Comparison of ENCODE assay signal across 23 mouse cellular contexts in genomic region chr5:33715182-33715581, GRCm38 (mm10). TPM values are rescaled to one million over a fixed set of nuclear protein-coding genes. Genes with fewer than 3 reads are reported as not detected.
DNase-seq lines count a peak whose midpoint lies in the region; ATAC-seq lines count a peak whose summit lies in the region.
"Had no signal": no experiment of that assay in that cellular context is flagged by ENCODE, and none has a peak within 500 bp of the region (broad histone marks: within the 10 kb centered on the region; RNA-seq: fewer than 3 reads in every experiment).

No protein-coding gene starts in this region.

- H3K9me3 ChIP-seq in hindbrain, embryonic 10.5 days = no peaks in the 10 kb centered on the region
- no peaks in the 10 kb centered on the region for H3K9me3 ChIP-seq in hindbrain, embryonic 11.5 days (ENCODE audit: control insufficient read depth, low read length)
- no peaks in the 10 kb centered on the region for H3K9me3 ChIP-seq in midbrain, embryonic 11.5 days (ENCODE audit: control insufficient read depth, low read length)
- no peaks in the 10 kb centered on the region for H3K9me3 ChIP-seq in midbrain, embryonic 14.5 days (ENCODE audit: control insufficient read depth, low read length)
- H3K9me3 ChIP-seq: forebrain, embryonic 15.5 days; G1E had no signal

- no peaks in the 10 kb centered on the region for H3K36me3 ChIP-seq in hindbrain, embryonic 10.5 days
- no peaks in the 10 kb centered on the region for H3K36me3 ChIP-seq in hindbrain, embryonic 11.5 days (ENCODE audit: control insufficient read depth, insufficient read depth, low read length)
- H3K36me3 ChIP-seq in midbrain, embryonic 11.5 days (ENCODE audit: control insufficient read depth, insufficient read depth, low read length) = no peaks in the 10 kb centered on the region
- H3K36me3 ChIP-seq in midbrain, embryonic 14.5 days (ENCODE audit: control insufficient read depth, insufficient read depth, low read length) = no peaks in the 10 kb centered on the region
- H3K36me3 ChIP-seq: forebrain, embryonic 15.5 days; G1E had no signal

- H3K4me2 ChIP-seq in hindbrain, embryonic 11.5 days (replicated peaks; ENCODE audit: low read depth, low read length) = no peak overlapping the region
- no peak overlapping the region for H3K4me2 ChIP-seq in midbrain, embryonic 11.5 days
- H3K4me2 ChIP-seq in midbrain, embryonic 14.5 days (ENCODE audit: low read length) = no peak overlapping the region
- H3K4me2 ChIP-seq: forebrain, embryonic 15.5 days; heart, embryonic 11.5 days; hindbrain, embryonic 14.5 days had no signal

- DNase-seq in embryo, embryonic 10.5 days (ENCODE audit: low spot score) = peak; percentile 58
- DNase-seq in embryo, embryonic 11 days = no peak
- DNase-seq in hindbrain, embryonic 10.5 days (ENCODE audit: low spot score) = peak; percentile 69
- no peak for DNase-seq in hindbrain, embryonic 11.5 days (ENCODE audit: low spot score)
- no peak for DNase-seq in midbrain, embryonic 11.5 days (ENCODE audit: low spot score, missing footprints)
- DNase-seq in midbrain, embryonic 14.5 days = no peak
- no peak for DNase-seq in kidney, adult 18-20 months
- DNase-seq: adrenal gland, postnatal 10 days; adrenal gland, postnatal 36 days; B cell, adult 2 months; cerebellum, adult 18-20 months; cerebellum, adult 9-10 months; cerebellum, postnatal 14 days; gastrocnemius, postnatal 25 days; heart, adult 18-20 months; kidney, adult 11 months had no signal

- peak overlapping the region; percentile 64 for H3K27ac ChIP-seq in hindbrain, embryonic 10.5 days
- no peak overlapping the region for H3K27ac ChIP-seq in hindbrain, embryonic 11.5 days (ENCODE audit: low read depth, low read length)
- H3K27ac ChIP-seq in midbrain, embryonic 11.5 days (ENCODE audit: low read depth, low read length) = no peak overlapping the region
- no peak overlapping the region for H3K27ac ChIP-seq in midbrain, embryonic 14.5 days (replicated peaks; ENCODE audit: low read depth, low read length)
- H3K27ac ChIP-seq: forebrain, embryonic 15.5 days; hindbrain, embryonic 14.5 days; hindbrain, postnatal 0 days had no signal

- peaks cover 57% of the 10 kb centered on the region for H3K4me1 ChIP-seq in hindbrain, embryonic 10.5 days (replicated peaks)
- peaks cover 6% of the 10 kb centered on the region; the same call in 1 of the 2 replicates for H3K4me1 ChIP-seq in hindbrain, embryonic 11.5 days (replicated peaks; ENCODE audit: control insufficient read depth, insufficient read depth, low read length)
- peaks cover 12% of the 10 kb centered on the region for H3K4me1 ChIP-seq in midbrain, embryonic 11.5 days (ENCODE audit: control insufficient read depth, insufficient read depth, low read length)
- no peaks in the 10 kb centered on the region for H3K4me1 ChIP-seq in midbrain, embryonic 14.5 days (ENCODE audit: control insufficient read depth, insufficient read depth, low read length)

- H3K4me3 ChIP-seq in hindbrain, embryonic 10.5 days = no peak overlapping the region
- no peak overlapping the region for H3K4me3 ChIP-seq in hindbrain, embryonic 11.5 days (ENCODE audit: low read depth, low read length)
- H3K4me3 ChIP-seq in midbrain, embryonic 11.5 days (ENCODE audit: low read depth, low read length) = no peak overlapping the region
- no peak overlapping the region for H3K4me3 ChIP-seq in midbrain, embryonic 14.5 days (replicated peaks; ENCODE audit: low read depth, low read length)
- H3K4me3 ChIP-seq: forebrain, embryonic 15.5 days had no signal

- no peak overlapping the region for H3K9ac ChIP-seq in hindbrain, embryonic 11.5 days (ENCODE audit: low read depth, low read length)
- H3K9ac ChIP-seq in midbrain, embryonic 11.5 days (ENCODE audit: low read length) = no peak overlapping the region
- H3K9ac ChIP-seq in midbrain, embryonic 14.5 days (replicated peaks; ENCODE audit: low read length) = no peak overlapping the region
- H3K9ac ChIP-seq: forebrain, embryonic 15.5 days; hindbrain, embryonic 14.5 days had no signal

- no peak for ATAC-seq in hindbrain, embryonic 11.5 days (ENCODE audit: low FRiP score)
- ATAC-seq in midbrain, embryonic 11.5 days (ENCODE audit: low FRiP score) = peak; percentile 51; the same call in 1 of the 2 replicates
- no peak for ATAC-seq in midbrain, embryonic 14.5 days (ENCODE audit: low FRiP score, low TSS enrichment)
- ATAC-seq: forebrain, embryonic 15.5 days; hindbrain, postnatal 0 days; inflammation-experienced regulatory T-cells, adult 6 months; Patski had no signal

- WGBS in hindbrain, embryonic 10.5 days = 33% methylated on average over 2 of the region's 2 CpGs
- 39% methylated on average over 2 of the region's 2 CpGs for WGBS in hindbrain, embryonic 11.5 days
- 27% methylated on average over 2 of the region's 2 CpGs for WGBS in midbrain, embryonic 11.5 days
- WGBS in midbrain, embryonic 14.5 days = 17% methylated on average over 2 of the region's 2 CpGs

- peaks cover 91% of the 10 kb centered on the region for H3K27me3 ChIP-seq in hindbrain, embryonic 10.5 days (ENCODE audit: insufficient read depth, poor library complexity, severe bottlenecking)
- peaks cover 5% of the 10 kb centered on the region; the same call in 1 of the 2 replicates for H3K27me3 ChIP-seq in hindbrain, embryonic 11.5 days (ENCODE audit: control insufficient read depth, insufficient read depth, low read length)
- H3K27me3 ChIP-seq in midbrain, embryonic 11.5 days (ENCODE audit: control insufficient read depth, insufficient read depth, low read length) = peaks cover 28% of the 10 kb centered on the region; the same call in 1 of the 2 replicates
- H3K27me3 ChIP-seq in midbrain, embryonic 14.5 days (ENCODE audit: control insufficient read depth, insufficient read depth, low read length) = peaks cover 10% of the 10 kb centered on the region; the same call in 1 of the 2 replicates
- H3K27me3 ChIP-seq: forebrain, embryonic 15.5 days; Patski had no signal

RNA-seq across cellular contexts. Expression of gene Fgfr3, which starts 6.3 kb away (rescaled TPM):
- polyA plus RNA-seq in hindbrain, embryonic 10.5 days (2016; fragmentation: Nextera tagmentation; extraction: Ambion mirVana) = 80.5 and 84.6 TPM in 2 replicates
- polyA plus RNA-seq in hindbrain, embryonic 11.5 days (2014; fragmentation: Nextera tagmentation; extraction: Ambion mirVana) = 50.9 and 56.4 TPM in 2 replicates
- 61.8 and 68.0 TPM in 2 replicates for polyA plus RNA-seq in midbrain, embryonic 11.5 days (2014; fragmentation: Nextera tagmentation; extraction: Ambion mirVana)
- 20.9 and 21.3 TPM in 2 replicates for polyA plus RNA-seq in midbrain, embryonic 14.5 days (2014; fragmentation: Nextera tagmentation; extraction: Ambion mirVana)
- polyA plus RNA-seq: inflammation-experienced regulatory T-cells, adult 6 months had no signal

RNA-seq across cellular contexts. Expression of gene Tmem129, which starts 57.0 kb away (rescaled TPM):
- 37.1 and 40.9 TPM in 2 replicates for polyA plus RNA-seq in hindbrain, embryonic 10.5 days (2016; fragmentation: Nextera tagmentation; extraction: Ambion mirVana)
- 37.2 and 39.0 TPM in 2 replicates for polyA plus RNA-seq in hindbrain, embryonic 11.5 days (2014; fragmentation: Nextera tagmentation; extraction: Ambion mirVana)
- polyA plus RNA-seq in midbrain, embryonic 11.5 days (2014; fragmentation: Nextera tagmentation; extraction: Ambion mirVana) = 36.0 and 37.4 TPM in 2 replicates
- polyA plus RNA-seq in midbrain, embryonic 14.5 days (2014; fragmentation: Nextera tagmentation; extraction: Ambion mirVana) = 29.4 and 31.1 TPM in 2 replicates

RNA-seq across cellular contexts. Expression of gene Tacc3, which starts 57.3 kb away (rescaled TPM):
- 259 and 305 TPM in 2 replicates for polyA plus RNA-seq in hindbrain, embryonic 10.5 days (2016; fragmentation: Nextera tagmentation; extraction: Ambion mirVana)
- 232 and 255 TPM in 2 replicates for polyA plus RNA-seq in hindbrain, embryonic 11.5 days (2014; fragmentation: Nextera tagmentation; extraction: Ambion mirVana)
- polyA plus RNA-seq in midbrain, embryonic 11.5 days (2014; fragmentation: Nextera tagmentation; extraction: Ambion mirVana) = 277 and 307 TPM in 2 replicates
- polyA plus RNA-seq in midbrain, embryonic 14.5 days (2014; fragmentation: Nextera tagmentation; extraction: Ambion mirVana) = 25.5 and 45.9 TPM in 2 replicates

Comparison
In these comparisons a context has a peak if more than half of its experiments do, and no peak if none do; other contexts are left out.
1. DNase-seq: peak in embryo, embryonic 10.5 days (single experiment) and hindbrain, embryonic 10.5 days (single experiment); none in embryo, embryonic 11 days (single experiment), hindbrain, embryonic 11.5 days (single experiment), midbrain, embryonic 11.5 days (single experiment), midbrain, embryonic 14.5 days (single experiment) and kidney, adult 18-20 months (single experiment).